Mouse (Mus musculus) kidney, embryonic 14.5 days (tissue): ENCODE data around the gene Zmiz1. TPM values are rescaled to one million over a fixed set of nuclear protein-coding genes. Genes with fewer than 3 reads are reported as not detected.
A peak's percentile ranks its signal among the peaks of the same experiment; 100 is the strongest.

Source experiments
- ATAC-seq: fragments of 200-750 bp; cut with Nextera tagmentation; 2 replicates; pipeline ENCODE4 v1.8.0; 2017; ENCODE audit warnings: moderate number of reproducible peaks, mild to moderate bottlenecking, moderate TSS enrichment, moderate library complexity; ENCODE audit not compliant: low FRiP score, low TSS enrichment
- H3K27ac ChIP-seq: fragments of 300-500 bp; sonication (generic); 2 replicates; pipeline ENCODE4 v1.5.1; 2014; ENCODE audit warnings: low read depth, mild to moderate bottlenecking, low read length, moderate library complexity, mixed read lengths
- H3K27me3 ChIP-seq: fragments of 300-500 bp; sonication (generic); 2 replicates; pipeline ENCODE4 v1.6.1; 2014; ENCODE audit warnings: mild to moderate bottlenecking, low read length; ENCODE audit not compliant: control insufficient read depth, insufficient read depth
- H3K36me3 ChIP-seq: fragments of 300-500 bp; sonication (generic); 2 replicates; pipeline ENCODE4 v1.6.1; 2014; ENCODE audit warnings: low read length, mixed read lengths; ENCODE audit not compliant: control insufficient read depth, insufficient read depth
- H3K4me1 ChIP-seq: fragments of 300-500 bp; sonication (generic); 2 replicates; pipeline ENCODE4 v1.6.1; 2014; ENCODE audit warnings: low read length, mixed read lengths; ENCODE audit not compliant: control insufficient read depth, insufficient read depth
- H3K4me2 ChIP-seq: fragments of 300-500 bp; sonication (generic); replicated peaks from 2 replicates; pipeline ENCODE4 v1.6.1; 2014; ENCODE audit warnings: low read depth, mild to moderate bottlenecking, low read length
- H3K4me3 ChIP-seq: fragments of 300-500 bp; sonication (generic); 2 replicates; pipeline ENCODE4 v1.5.1; 2014; ENCODE audit warnings: mild to moderate bottlenecking, low read length
- H3K9ac ChIP-seq: fragments of 300-500 bp; sonication (generic); 2 replicates; pipeline ENCODE4 v1.6.1; 2014; ENCODE audit warnings: low read depth, mild to moderate bottlenecking, low read length, moderate library complexity
- H3K9me3 ChIP-seq: fragments of 300-500 bp; sonication (generic); 2 replicates; pipeline ENCODE4 v1.6.1; 2016; ENCODE audit warnings: low read length; ENCODE audit not compliant: control insufficient read depth
- WGBS: fragments of 180-500 bp; shearing (Covaris S2); extraction: QIAGEN DNeasy Blood & Tissue Kit; methylation state at CpG from one replicate; pipeline ENCODE4 v1.1.7; 2014; 5-methylcytosine and 5-hydroxymethylcytosine counted together
- polyA plus RNA-seq: library from polyadenylated mRNA; unstranded; fragments of >200 nt; fragmentation: Nextera tagmentation; extraction: Ambion mirVana; gene quantifications from 2 replicates; pipeline ENCODE4 v1.2.1, GENCODE M21; 2014

Zmiz1 gene
- polyA plus RNA-seq, 1 experiment from 2014 or later: 57.3 TPM

DNA sequence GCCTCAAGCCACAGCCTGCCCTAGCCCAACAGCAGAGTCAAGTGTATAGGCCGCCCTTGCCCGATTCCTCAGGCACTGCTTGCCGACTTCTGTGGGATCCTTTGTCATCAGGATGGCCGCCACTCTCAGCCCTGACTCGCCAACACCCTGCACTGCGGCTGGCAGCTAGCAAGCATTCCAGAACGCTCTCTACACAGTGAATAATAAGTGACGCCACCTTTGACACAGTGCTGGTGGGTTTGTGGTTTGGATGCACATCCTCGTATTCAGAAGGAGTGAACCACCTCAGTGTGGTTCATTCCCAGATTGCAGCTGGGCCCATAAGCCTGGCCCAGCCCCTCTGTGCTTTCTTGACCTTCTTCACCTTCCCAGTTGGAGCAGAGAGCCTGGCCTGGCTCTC lies 17.1 kb downstream of the Zmiz1 start:
- Histone ChIP-seq H3K9ac (no peak overlapping the region), H3K27ac (no peak overlapping the region)
- WGBS: 72% methylated on average over 9 of the region's 9 CpGs

DNA sequence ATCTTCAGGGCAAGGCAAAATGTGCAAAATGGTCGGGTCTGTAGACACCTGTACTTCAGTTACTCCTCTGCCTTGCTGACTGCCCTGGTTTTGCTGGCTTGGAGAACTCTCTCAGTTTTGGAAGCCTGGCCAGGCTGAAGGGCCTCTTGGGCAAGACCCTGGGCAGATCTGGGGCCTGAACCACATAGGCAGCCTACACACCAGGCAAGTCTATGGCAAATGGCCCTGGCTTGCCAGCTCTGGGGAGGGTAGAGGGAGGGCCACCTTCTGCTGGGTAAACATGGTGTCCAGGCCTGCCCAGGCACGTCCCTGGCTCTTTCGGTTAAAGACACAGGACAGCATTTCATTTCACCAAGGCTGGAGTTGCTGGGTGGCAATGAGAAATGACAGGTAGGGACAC lies 17.5 kb downstream of the Zmiz1 start:
- Histone ChIP-seq H3K36me3 (peaks cover 5% of the 10 kb centered on the region; the same call in 1 of the 2 replicates), H3K4me1 (peaks cover 85% of the 10 kb centered on the region), H3K4me3 (no peak overlapping the region), H3K27ac (no peak overlapping the region), H3K9ac (no peak overlapping the region), H3K9me3 (no peaks in the 10 kb centered on the region), H3K27me3 (no peaks in the 10 kb centered on the region), H3K4me2 (no peak overlapping the region)
- ATAC-seq: no peak
- 81% methylated on average over 3 of the region's 3 CpGs for WGBS

More for the DNA sequence above, 17.1 kb downstream of the Zmiz1 start:
- ATAC-seq: no peak
- H3K27me3 ChIP-seq: no peaks in the 10 kb centered on the region
- H3K36me3 ChIP-seq: peaks cover 5% of the 10 kb centered on the region; the same call in 1 of the 2 replicates
- peaks cover 85% of the 10 kb centered on the region for H3K4me1 ChIP-seq
- no peaks in the 10 kb centered on the region for H3K9me3 ChIP-seq
- H3K4me2 ChIP-seq: no peak overlapping the region
- H3K4me3 ChIP-seq: no peak overlapping the region

DNA sequence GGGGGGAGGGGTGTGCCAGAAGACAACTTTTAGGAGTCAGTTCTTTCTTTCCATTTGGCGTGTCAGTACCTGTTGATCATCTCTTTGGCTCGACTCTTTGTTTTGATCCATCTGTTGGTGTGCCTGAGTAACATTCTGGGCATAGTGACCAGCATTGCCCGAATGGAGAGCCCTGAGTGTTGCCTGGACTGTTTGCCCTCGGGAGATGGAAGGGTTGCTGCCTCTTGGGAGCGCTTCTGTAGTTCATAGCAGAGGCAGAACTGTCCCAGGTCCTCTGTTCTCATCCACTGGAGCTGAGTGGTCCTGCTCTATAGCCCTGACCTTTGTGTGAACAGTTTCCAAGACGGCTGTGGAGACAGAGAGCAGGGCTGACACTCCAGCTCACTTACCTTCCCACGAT lies 18.3 kb downstream of the Zmiz1 start:
- peaks cover 85% of the 10 kb centered on the region for H3K4me1 ChIP-seq
- no peak for ATAC-seq
- H3K27ac ChIP-seq: no peak overlapping the region
- 59% methylated on average over 7 of the region's 7 CpGs for WGBS
- H3K4me3 ChIP-seq: no peak overlapping the region
- H3K9me3 ChIP-seq: no peaks in the 10 kb centered on the region
- no peaks in the 10 kb centered on the region for H3K27me3 ChIP-seq
- H3K9ac ChIP-seq: no peak overlapping the region
- peaks cover 5% of the 10 kb centered on the region; the same call in 1 of the 2 replicates for H3K36me3 ChIP-seq
- H3K4me2 ChIP-seq: no peak overlapping the region

DNA sequence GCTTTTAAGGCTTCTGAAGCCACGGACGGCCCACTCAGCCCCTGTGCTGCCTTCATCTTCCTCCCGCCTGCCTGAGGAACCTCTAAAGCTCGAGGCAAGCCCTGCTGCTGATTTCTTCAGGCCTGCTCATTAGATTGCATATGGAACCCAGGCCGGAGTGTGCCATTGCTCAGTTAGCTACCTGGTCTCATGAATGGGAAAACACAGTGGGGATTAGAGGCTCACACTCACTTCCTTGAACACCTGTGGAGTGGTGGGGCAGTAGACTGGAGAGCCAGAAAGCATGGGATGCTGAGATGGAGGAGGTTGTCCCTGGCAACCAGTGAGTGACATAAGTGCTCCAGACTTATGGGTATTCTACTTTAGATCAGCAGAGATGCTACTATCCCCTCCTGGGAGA lies 19.3 kb downstream of the Zmiz1 start:
- ATAC-seq: no peak
- no peak overlapping the region for H3K4me3 ChIP-seq
- H3K27me3 ChIP-seq: no peaks in the 10 kb centered on the region
- H3K4me1 ChIP-seq: peaks cover 84% of the 10 kb centered on the region
- H3K27ac ChIP-seq: no peak overlapping the region
- no peaks in the 10 kb centered on the region for H3K9me3 ChIP-seq
- H3K36me3 ChIP-seq: peaks cover 5% of the 10 kb centered on the region; the same call in 1 of the 2 replicates
- no peak overlapping the region for H3K9ac ChIP-seq
- WGBS: 61% methylated on average over 5 of the region's 5 CpGs
- H3K4me2 ChIP-seq: no peak overlapping the region

DNA sequence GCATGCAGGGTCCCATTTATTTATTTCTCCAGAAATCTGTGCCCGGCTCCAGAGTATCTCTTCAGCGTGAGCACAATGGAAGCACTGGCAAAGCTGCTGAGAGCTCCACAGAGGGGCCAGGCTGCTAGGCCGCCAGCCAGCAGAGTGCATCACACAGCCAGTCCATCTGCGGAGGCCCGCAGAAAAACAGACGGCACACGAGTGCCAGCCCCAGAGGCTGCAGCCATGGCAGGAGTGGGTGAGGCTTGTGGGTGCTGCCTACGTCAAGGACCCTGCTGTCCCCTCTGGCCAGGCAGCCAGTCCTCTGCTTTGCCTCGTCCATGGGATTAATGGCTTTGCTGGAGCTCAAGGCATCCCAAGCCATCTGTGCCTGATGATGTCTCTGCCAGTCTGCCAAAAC lies 19.8 kb downstream of the Zmiz1 start:
- Histone ChIP-seq H3K9me3 (no peaks in the 10 kb centered on the region), H3K27me3 (no peaks in the 10 kb centered on the region), H3K27ac (no peak overlapping the region), H3K4me1 (peaks cover 84% of the 10 kb centered on the region), H3K4me2 (no peak overlapping the region), H3K4me3 (no peak overlapping the region), H3K36me3 (peaks cover 5% of the 10 kb centered on the region; the same call in 1 of the 2 replicates), H3K9ac (no peak overlapping the region)
- no peak for ATAC-seq
- WGBS: 76% methylated on average over 9 of the region's 9 CpGs

DNA sequence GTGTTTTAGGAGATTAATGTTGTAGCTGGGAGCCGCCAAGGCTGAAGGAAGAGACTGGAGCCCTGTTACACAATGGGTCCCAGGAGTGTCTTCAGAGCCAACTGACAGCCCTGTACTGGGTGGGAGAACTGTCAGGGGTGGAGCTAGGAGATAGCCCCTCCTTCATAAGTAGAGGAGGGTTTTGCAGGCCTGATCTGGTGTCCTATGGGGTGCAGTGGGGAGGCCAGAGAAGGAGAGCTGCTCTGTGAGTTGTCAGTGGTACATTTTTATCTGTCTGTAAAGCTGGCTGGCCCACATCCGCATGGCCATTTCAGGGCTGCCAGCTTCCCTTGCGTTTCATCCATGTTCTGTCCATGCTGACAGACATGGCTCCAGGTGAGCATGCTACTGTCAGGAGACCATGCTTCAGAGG lies 20.9 kb downstream of the Zmiz1 start:
- H3K36me3 ChIP-seq: peaks cover 5% of the 10 kb centered on the region; the same call in 1 of the 2 replicates
- H3K4me1 ChIP-seq: peaks cover 88% of the 10 kb centered on the region
- H3K4me2 ChIP-seq: no peak overlapping the region
- H3K9me3 ChIP-seq: no peaks in the 10 kb centered on the region
- ATAC-seq: no peak
- H3K4me3 ChIP-seq: no peak overlapping the region
- no peak overlapping the region for H3K9ac ChIP-seq
- H3K27me3 ChIP-seq: no peaks in the 10 kb centered on the region
- 83% methylated on average over 3 of the region's 3 CpGs for WGBS
- H3K27ac ChIP-seq: no peak overlapping the region; the same call in 1 of the 2 replicates

DNA sequence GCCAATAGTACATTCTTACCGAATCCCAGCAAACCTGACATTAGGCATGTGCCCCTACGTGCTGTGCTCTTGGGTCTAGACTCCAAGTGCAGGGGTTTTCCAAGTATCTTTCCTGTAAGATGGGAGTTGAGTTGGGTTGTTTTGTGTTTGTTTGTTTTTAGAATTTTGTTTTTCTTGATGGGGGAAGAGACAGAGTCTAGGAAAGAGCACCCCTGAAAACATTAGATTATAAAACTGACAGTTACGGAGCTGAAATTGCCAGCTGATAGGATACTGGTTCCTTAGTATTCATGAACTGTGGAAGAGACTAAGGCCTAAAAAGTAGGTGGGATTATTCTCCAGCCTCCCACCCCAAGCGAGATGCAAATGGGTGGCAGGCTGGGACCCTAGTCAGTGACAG lies 21.5 kb downstream of the Zmiz1 start:
- 84% methylated on average over 4 of the region's 4 CpGs for WGBS
- Histone ChIP-seq H3K4me2 (no peak overlapping the region), H3K4me1 (peaks cover 89% of the 10 kb centered on the region), H3K27ac (peak overlapping the region; percentile 65), H3K27me3 (no peaks in the 10 kb centered on the region), H3K36me3 (peaks cover 5% of the 10 kb centered on the region; the same call in 1 of the 2 replicates), H3K4me3 (no peak overlapping the region), H3K9ac (0 out of 2 replicates have a peak overlapping the region, but pooled peaks have one; percentile 12), H3K9me3 (no peaks in the 10 kb centered on the region)
- ATAC-seq: no peak

DNA sequence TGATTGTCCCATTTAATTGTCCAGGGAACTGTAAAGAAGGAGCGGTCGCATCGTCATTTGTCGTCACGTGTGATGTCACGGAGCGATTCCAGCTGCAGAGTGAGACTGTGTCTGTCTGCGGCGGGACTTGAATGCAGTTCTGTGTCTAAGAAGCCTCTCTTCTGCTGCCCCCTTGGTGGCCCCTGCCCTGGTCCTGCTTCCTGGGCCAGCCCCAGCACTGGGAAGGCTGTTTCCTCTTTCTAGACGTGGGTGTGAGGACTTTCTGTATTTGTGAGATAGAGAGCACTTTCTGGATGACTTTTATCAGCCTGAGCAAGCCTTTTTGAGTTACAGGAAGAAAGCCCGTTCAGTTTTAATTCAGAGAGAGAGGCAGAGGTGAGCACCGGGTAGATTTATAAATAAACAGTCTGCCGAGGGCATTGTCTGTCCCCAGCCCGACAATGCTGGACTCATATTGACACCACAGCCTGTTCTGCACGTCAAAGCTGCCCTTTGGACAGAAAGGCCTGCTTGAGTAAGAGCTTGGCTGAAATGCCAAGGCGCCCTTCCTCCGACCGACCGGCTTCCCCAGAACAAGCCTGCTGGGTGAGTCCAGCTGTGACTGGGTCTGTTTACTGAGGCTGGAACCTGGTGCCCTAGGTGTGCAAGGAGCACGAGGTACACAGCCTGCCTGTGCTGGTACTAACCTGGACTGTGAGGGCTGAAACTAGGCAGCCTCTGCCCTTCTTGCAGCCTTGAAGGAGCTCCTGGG lies 22.1 kb downstream of the Zmiz1 start:
- Histone ChIP-seq H3K4me1 (peaks cover 90% of the 10 kb centered on the region), H3K27ac (peak overlapping the region; percentile 65), H3K9ac (0 out of 2 replicates have a peak overlapping the region, but pooled peaks have one; percentile 12), H3K27me3 (no peaks in the 10 kb centered on the region), H3K36me3 (peaks cover 3% of the 10 kb centered on the region; the same call in 1 of the 2 replicates), H3K9me3 (no peaks in the 10 kb centered on the region), H3K4me2 (peak overlapping the region; percentile 12; the same call in 1 of the 2 replicates), H3K4me3 (no peak overlapping the region)
- no peak for ATAC-seq
- 49% methylated on average over 20 of the region's 20 CpGs for WGBS

DNA sequence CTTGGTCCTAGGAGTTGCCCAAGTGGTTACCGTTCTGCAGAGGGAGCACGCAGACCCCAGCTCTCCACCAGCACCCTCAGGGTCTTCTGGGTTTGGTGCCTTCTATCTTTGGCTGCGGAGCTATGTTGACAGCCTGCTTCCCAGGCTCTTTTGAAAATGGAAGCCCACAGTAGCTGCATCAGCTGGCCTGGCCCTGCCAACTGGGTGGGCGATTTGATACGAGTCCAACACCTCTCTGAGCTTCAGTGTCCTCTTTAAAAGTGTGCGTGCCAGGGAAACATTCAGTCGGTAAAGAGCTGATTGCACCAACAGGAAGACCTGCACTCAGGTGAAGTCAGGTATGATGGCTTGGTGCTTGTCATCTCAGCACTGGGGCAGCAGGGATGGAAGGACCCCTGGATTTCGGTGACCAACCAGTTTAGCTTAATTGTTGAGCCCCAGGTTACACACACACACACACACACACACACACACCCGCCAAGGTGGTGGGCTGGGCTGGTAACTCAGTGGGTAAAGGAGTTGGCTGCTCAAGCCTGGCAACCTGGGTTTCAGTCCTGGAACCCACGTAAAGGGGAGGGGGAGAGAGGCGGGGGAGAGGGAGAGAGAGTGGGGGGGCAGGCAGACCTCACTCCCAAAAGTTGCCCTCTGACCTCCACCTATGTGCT lies 22.8 kb downstream of the Zmiz1 start:
- Histone ChIP-seq H3K27ac (peak overlapping the region; percentile 65; the same call in 1 of the 2 replicates), H3K36me3 (0 out of 2 replicates have a peak, but pooled peaks cover 3% of the 10 kb centered on the region), H3K4me2 (no peak overlapping the region), H3K4me3 (no peak overlapping the region), H3K27me3 (no peaks in the 10 kb centered on the region), H3K4me1 (peaks cover 89% of the 10 kb centered on the region), H3K9ac (no peak overlapping the region), H3K9me3 (no peaks in the 10 kb centered on the region)
- 84% methylated on average over 11 of the region's 11 CpGs for WGBS
- ATAC-seq: no peak
